Mouse (Mus musculus) CH12.LX (cell line): Measurements from ENCODE around the gene Nlrc5. TPM values are rescaled to one million over a fixed set of nuclear protein-coding genes. Genes with fewer than 3 reads are reported as not detected.

ENCODE experiments used
- DNase-seq: peaks from one replicate; pipeline ENCODE4 v3.0.0-alpha.2; 2013; ENCODE audit errors: extremely low read depth
- H3K27ac ChIP-seq: 2 replicates; pipeline ENCODE4 v1.5.1; 2012; ENCODE audit warnings: low read depth, mild to moderate bottlenecking, control low read depth, moderate library complexity; ENCODE audit not compliant: insufficient read depth
- H3K27me3 ChIP-seq: replicated peaks from 2 replicates; pipeline ENCODE3; 2012; ENCODE audit warnings: inconsistent platforms
- H3K36me3 ChIP-seq, 2 experiments: replicated peaks in 1 of 2; 2 replicates each; pipeline versions ENCODE3 to v1.6.1; 2012; ENCODE audit warnings: inconsistent platforms in 1 of 2, low read length in 1 of 2, mild to moderate bottlenecking in 1 of 2, mixed read lengths in 1 of 2, moderate library complexity in 1 of 2; ENCODE audit not compliant: control insufficient read depth in 1 of 2, insufficient read depth in 1 of 2
- H3K4me1 ChIP-seq, 2 experiments: 2 replicates each; pipeline ENCODE4 v1.6.1; 2012; ENCODE audit warnings: inconsistent platforms in 1 of 2, moderate library complexity in 1 of 2; ENCODE audit not compliant: insufficient read depth in 2 of 2, control insufficient read depth in 1 of 2
- H3K4me2 ChIP-seq: 2 replicates; pipeline ENCODE4 v1.6.1; 2012; ENCODE audit warnings: low read depth, mild to moderate bottlenecking, control low read depth; ENCODE audit not compliant: poor library complexity, insufficient read depth, severe bottlenecking
- H3K4me3 ChIP-seq, 3 experiments: fragments of 150-350 bp in 1 of 3; sonication (generic) in 1 of 3; replicated peaks in 1 of 3; 2 replicates each; pipeline versions ENCODE3 to v1.5.1; 2011 to 2012; ENCODE audit warnings: low read depth in 2 of 3, low read length in 2 of 3, mild to moderate bottlenecking in 2 of 3, moderate library complexity in 2 of 3, control low read depth in 1 of 3, improper control_type of control experiment in 1 of 3, inconsistent platforms in 1 of 3, mixed read lengths in 1 of 3; ENCODE audit not compliant: poor library complexity in 1 of 3
- H3K79me2 ChIP-seq: replicated peaks from 2 replicates; pipeline ENCODE4 v1.6.1; 2012; ENCODE audit warnings: mild to moderate bottlenecking, moderate library complexity; ENCODE audit not compliant: control insufficient read depth, poor library complexity, insufficient read depth, severe bottlenecking; ENCODE audit errors: extremely low read depth
- H3K9ac ChIP-seq: 2 replicates; pipeline ENCODE4 v1.6.1; 2012; ENCODE audit warnings: low read depth, mild to moderate bottlenecking, control low read depth, moderate library complexity; ENCODE audit not compliant: insufficient read depth
- H3K9me3 ChIP-seq: replicated peaks from 2 replicates; pipeline ENCODE3; 2012; ENCODE audit warnings: low read length, inconsistent platforms, mixed read lengths
- CHD2 ChIP-seq: IDR thresholded peaks from 2 replicates; pipeline ENCODE4 v1.6.1; 2011; ENCODE audit warnings: low read length, improper control_type of control experiment
- ELF1 ChIP-seq: IDR thresholded peaks from 2 replicates; pipeline ENCODE4 v1.6.1; 2014; ENCODE audit warnings: low read depth, mild to moderate bottlenecking, inconsistent platforms, low read length, improper control_type of control experiment
- ETS1 ChIP-seq: conservative IDR thresholded peaks from 2 replicates; pipeline ENCODE4 v1.6.1; 2012; ENCODE audit warnings: low read depth, mild to moderate bottlenecking, inconsistent platforms, low read length, improper control_type of control experiment, moderate library complexity
- HCFC1 ChIP-seq: IDR thresholded peaks from 2 replicates; pipeline ENCODE4 v1.6.1; 2012; ENCODE audit warnings: low read depth, mild to moderate bottlenecking, inconsistent platforms, low read length, improper control_type of control experiment
- JUND ChIP-seq: conservative IDR thresholded peaks from 2 replicates; pipeline ENCODE4 v1.6.1; 2011; ENCODE audit warnings: low read depth, low read length, improper control_type of control experiment
- MAFK ChIP-seq: IDR thresholded peaks from 2 replicates; pipeline ENCODE4 v1.6.1; 2011; ENCODE audit warnings: low read length, improper control_type of control experiment; ENCODE audit not compliant: insufficient replicate concordance
- MAX ChIP-seq: IDR thresholded peaks from 2 replicates; pipeline ENCODE4 v1.6.1; 2011; ENCODE audit warnings: low read length, improper control_type of control experiment
- MAZ ChIP-seq: IDR thresholded peaks from 2 replicates; pipeline ENCODE4 v1.6.1; 2012; ENCODE audit warnings: low read depth, mild to moderate bottlenecking, inconsistent platforms, low read length, improper control_type of control experiment, moderate library complexity
- MXI1 ChIP-seq: IDR thresholded peaks from 2 replicates; pipeline ENCODE4 v1.6.1; 2011; ENCODE audit warnings: mild to moderate bottlenecking, low read depth, low read length, improper control_type of control experiment
- MYC ChIP-seq: IDR thresholded peaks from 2 replicates; pipeline ENCODE4 v1.6.1; 2011; ENCODE audit warnings: low read depth, mild to moderate bottlenecking, improper control_type of control experiment, low read length
- NRF1 ChIP-seq: IDR thresholded peaks from 2 replicates; pipeline ENCODE4 v1.6.1; 2014; ENCODE audit warnings: low read depth, mild to moderate bottlenecking, inconsistent platforms, low read length, improper control_type of control experiment, moderate library complexity
- PAX5 ChIP-seq: IDR thresholded peaks from 2 replicates; pipeline ENCODE4 v1.6.1; 2012; ENCODE audit warnings: low read length, inconsistent platforms, mixed read lengths
- POLR2A ChIP-seq: IDR thresholded peaks from 2 replicates; pipeline ENCODE4 v1.6.1; 2011; ENCODE audit warnings: low read depth, mild to moderate bottlenecking, improper control_type of control experiment, low read length
- POLR2AphosphoS2 ChIP-seq: IDR thresholded peaks from 2 replicates; pipeline ENCODE4 v1.6.1; 2011; ENCODE audit warnings: low read depth, low read length, improper control_type of control experiment
- RAD21 ChIP-seq: IDR thresholded peaks from 2 replicates; pipeline ENCODE4 v1.6.1; 2011; ENCODE audit warnings: low read depth, mild to moderate bottlenecking, low read length, improper control_type of control experiment, moderate library complexity
- TBP ChIP-seq: conservative IDR thresholded peaks from 2 replicates; pipeline ENCODE4 v1.6.1; 2011; ENCODE audit warnings: low read depth, low read length, improper control_type of control experiment
- TCF12 ChIP-seq: IDR thresholded peaks from 2 replicates; pipeline ENCODE4 v1.6.1; 2014; ENCODE audit warnings: low read depth, mild to moderate bottlenecking, inconsistent platforms, low read length, improper control_type of control experiment
- USF1 ChIP-seq: IDR thresholded peaks from 2 replicates; pipeline ENCODE4 v1.6.1; 2014; ENCODE audit warnings: low read depth, mild to moderate bottlenecking, inconsistent platforms, low read length, improper control_type of control experiment
- ZC3H11A ChIP-seq: IDR thresholded peaks from 2 replicates; pipeline ENCODE4 v1.6.1; 2012; ENCODE audit warnings: low read depth, mild to moderate bottlenecking, inconsistent platforms, low read length, improper control_type of control experiment
- ZKSCAN1 ChIP-seq: IDR thresholded peaks from 2 replicates; pipeline ENCODE4 v1.6.1; 2012; ENCODE audit warnings: low read depth, inconsistent platforms, low read length, improper control_type of control experiment, borderline replicate concordance
- ZMIZ1 ChIP-seq: IDR thresholded peaks from 2 replicates; pipeline ENCODE4 v1.6.1; 2012; ENCODE audit warnings: low read depth, mild to moderate bottlenecking, inconsistent platforms, low read length, improper control_type of control experiment
- ZNF384 ChIP-seq: IDR thresholded peaks from 2 replicates; pipeline ENCODE4 v1.6.1; 2012; ENCODE audit warnings: low read depth, low read length, improper control_type of control experiment, inconsistent platforms
- dilution Hi-C: fragments of 300-500 bp; cut with MboI; formaldehyde crosslinking; loops from 2 replicates; pipeline ENCODE4 v1.14.3; 2020; ENCODE audit warnings: low sequenced_read_pairs; ENCODE audit not compliant: extremely low pct_unique_long_range_greater_than_20kb, extremely low pct_ligation_motif_present
- in situ Hi-C: fragments of 300-500 bp; cut with MboI; formaldehyde crosslinking; loops from 3 replicates; pipeline ENCODE4 v1.14.3; 2019; ENCODE audit warnings: low sequenced_read_pairs, low pct_ligation_motif_present, low pct_unique_long_range_greater_than_20kb, mixed read lengths
- polyA plus RNA-seq: library from polyadenylated mRNA; unstranded; fragments of >175 nt; gene quantifications from 2 replicates; pipeline ENCODE4 v1.2.1, GENCODE M21; 2012; ENCODE audit warnings: low read depth; ENCODE audit not compliant: insufficient read length
- total RNA-seq, 2 experiments: library from RNA; depleted of rRNA; stranded (reverse); fragments of 300-350 nt in 1 of 2; fragments of >200 nt in 1 of 2; gene quantifications; 2 replicates each; pipeline ENCODE4 v1.2.3; 2012 to 2014

Gene Nlrc5
- total and polyA plus RNA-seq, 3 experiments = 58.6 to 72.5 (median 60.2) TPM

GRCm38 (mm10) chr8:94458567-94458966, 24.4 kb downstream of the Nlrc5 start (continued):
- TF ChIP-seq RAD21 = peak; percentile 27
- peak; percentile 35; the same call in 1 of the 2 replicates for TF ChIP-seq ELF1
- no peak for TF ChIP-seq MAX
- TF ChIP-seq PAX5 = no peak
- TF ChIP-seq TCF12 = peak; percentile 95
- peak; percentile 98 for TF ChIP-seq ZNF384
- TF ChIP-seq HCFC1 = no peak; the same call in 1 of the 2 replicates
- no peak for TF ChIP-seq MXI1

GRCm38 (mm10) chr8:94469656-94470055, 35.5 kb downstream of the Nlrc5 start:
- Histone ChIP-seq H3K36me3 (peaks cover 51 to 61% of the 10 kb centered on the region in 2 experiments), H3K79me2 (no peaks in the 10 kb centered on the region), H3K4me3 (no peak overlapping the region), H3K4me2 (no peak overlapping the region), H3K9me3 (no peaks in the 10 kb centered on the region), H3K9ac (no peak overlapping the region), H3K4me1 (no peaks in the 10 kb centered on the region)
- DNase-seq = no peak
- in situ Hi-C loops (no loop called here), dilution Hi-C loops (no loop called here)
- TF ChIP-seq USF1 (no peak), TBP (no peak), MAZ (no peak), ZKSCAN1 (no peak), POLR2A (no peak), JUND (no peak), ZNF384 (no peak), ELF1 (no peak), ZMIZ1 (no peak), MYC (no peak), HCFC1 (no peak)
- TF ChIP-seq, all 38 proteins: peak for 0
- H3K27me3 ChIP-seq = no peaks in the 10 kb centered on the region
- H3K27ac ChIP-seq = no peak overlapping the region

GRCm38 (mm10) chr8:94470794-94471193, 36.6 kb downstream of the Nlrc5 start:
- H3K4me2 ChIP-seq = no peak overlapping the region
- dilution Hi-C loops = no loop called here
- TF ChIP-seq ZC3H11A (no peak), HCFC1 (no peak), CHD2 (no peak), MAZ (no peak), ETS1 (no peak), MAFK (no peak), POLR2AphosphoS2 (no peak), NRF1 (no peak)
- TF ChIP-seq, all 38 proteins: peak for 0
- in situ Hi-C loops = no loop called here
- H3K4me1 ChIP-seq = no peaks in the 10 kb centered on the region
- DNase-seq = no peak
- no peaks in the 10 kb centered on the region for H3K79me2 ChIP-seq
- peaks cover 63 to 72% of the 10 kb centered on the region in 2 experiments for H3K36me3 ChIP-seq
- H3K27ac ChIP-seq = no peak overlapping the region
- H3K4me3 ChIP-seq = no peak overlapping the region
- no peaks in the 10 kb centered on the region for H3K9me3 ChIP-seq
- H3K9ac ChIP-seq = no peak overlapping the region
- H3K27me3 ChIP-seq = no peaks in the 10 kb centered on the region
